Mouse (Mus musculus) MEL (cell line): ENCODE results near the gene Epha2. TPM values are rescaled to one million over a fixed set of nuclear protein-coding genes. Genes with fewer than 3 reads are reported as not detected.

Experiments used
- DNase-seq: peaks from one replicate; pipeline ENCODE4 v3.0.0; 2011; ENCODE audit warnings: low read depth, low spot score
- H3K27ac ChIP-seq: 2 replicates; pipeline ENCODE4 v1.5.1; 2012; ENCODE audit warnings: low read depth, mild to moderate bottlenecking, control low read depth, low read length, moderate library complexity; ENCODE audit not compliant: control insufficient read depth
- H3K27me3 ChIP-seq, 2 experiments: fragments of 150-350 bp in 1 of 2; sonication (generic) in 1 of 2; 2 replicates each; pipeline ENCODE4 v1.6.1; 2012; ENCODE audit warnings: low read length in 2 of 2, mild to moderate bottlenecking in 2 of 2, improper control_type of control experiment in 1 of 2, moderate library complexity in 1 of 2; ENCODE audit not compliant: insufficient read depth in 2 of 2, control insufficient read depth in 1 of 2
- H3K36me3 ChIP-seq, 2 experiments: 2 replicates each; pipeline ENCODE4 v1.6.1; 2012 to 2014; ENCODE audit warnings: low read length in 2 of 2, improper control_type of control experiment in 1 of 2, inconsistent platforms in 1 of 2, mild to moderate bottlenecking in 1 of 2; ENCODE audit not compliant: insufficient read depth in 2 of 2, control insufficient read depth in 1 of 2
- H3K4me1 ChIP-seq, 2 experiments: fragments of 150-350 bp in 1 of 2; sonication (generic) in 1 of 2; 2 replicates each; pipeline ENCODE4 v1.6.1; 2012; ENCODE audit warnings: low read length in 2 of 2, improper control_type of control experiment in 1 of 2, mild to moderate bottlenecking in 1 of 2; ENCODE audit not compliant: insufficient read depth in 2 of 2, control insufficient read depth in 1 of 2
- H3K4me3 ChIP-seq, 2 experiments: fragments of 150-350 bp in 1 of 2; sonication (generic) in 1 of 2; 2 replicates each; pipeline ENCODE4 v1.5.1; 2012; ENCODE audit warnings: low read depth in 2 of 2, low read length in 2 of 2, mild to moderate bottlenecking in 2 of 2, moderate library complexity in 2 of 2, control low read depth in 1 of 2, improper control_type of control experiment in 1 of 2; ENCODE audit not compliant: control insufficient read depth in 1 of 2, insufficient read depth in 1 of 2
- H3K79me2 ChIP-seq: 2 replicates; pipeline ENCODE4 v1.6.1; 2012; ENCODE audit warnings: mild to moderate bottlenecking, low read length, moderate library complexity; ENCODE audit not compliant: control insufficient read depth, poor library complexity, insufficient read depth
- H3K9ac ChIP-seq: 2 replicates; pipeline ENCODE4 v1.6.1; 2012; ENCODE audit warnings: low read depth, mild to moderate bottlenecking, control low read depth, low read length, moderate library complexity; ENCODE audit not compliant: control insufficient read depth, poor library complexity, severe bottlenecking
- H3K9me3 ChIP-seq: fragments of 150-350 bp; sonication (generic); replicated peaks from 2 replicates; pipeline ENCODE4 v1.6.1; 2012; ENCODE audit warnings: mild to moderate bottlenecking, low read length, improper control_type of control experiment, moderate library complexity; ENCODE audit not compliant: insufficient read depth
- BHLHE40 ChIP-seq: IDR thresholded peaks from 2 replicates; pipeline ENCODE4 v1.6.1; 2012; ENCODE audit warnings: low read depth, mild to moderate bottlenecking, inconsistent platforms, low read length, improper control_type of control experiment, borderline replicate concordance
- CHD2 ChIP-seq: IDR thresholded peaks from 2 replicates; pipeline ENCODE4 v1.6.1; 2011; ENCODE audit warnings: low read length, improper control_type of control experiment
- CTCF ChIP-seq, 3 experiments: IDR thresholded peaks in 2 of 3; conservative IDR thresholded peaks in 1 of 3; 2 replicates each; pipeline ENCODE4 v1.5.1; 2011 to 2012; ENCODE audit warnings: low read length in 3 of 3, low read depth in 2 of 3, mild to moderate bottlenecking in 2 of 3, improper control_type of control experiment in 1 of 3, inconsistent platforms in 1 of 3, mixed read lengths in 1 of 3, moderate library complexity in 1 of 3; ENCODE audit not compliant: control insufficient read depth in 1 of 3, insufficient read depth in 1 of 3, poor library complexity in 1 of 3, severe bottlenecking in 1 of 3
- EP300 ChIP-seq, 2 experiments: IDR thresholded peaks; 2 replicates each; pipeline ENCODE4 v1.6.1; 2011; ENCODE audit warnings: improper control_type of control experiment in 2 of 2, low read length in 2 of 2, low read depth in 1 of 2, mild to moderate bottlenecking in 1 of 2
- ETS1 ChIP-seq: IDR thresholded peaks from 2 replicates; pipeline ENCODE4 v1.6.1; 2012; ENCODE audit warnings: low read depth, mild to moderate bottlenecking, inconsistent platforms, low read length, improper control_type of control experiment, moderate library complexity
- JUND ChIP-seq: IDR thresholded peaks from 2 replicates; pipeline ENCODE4 v1.6.1; 2011; ENCODE audit warnings: low read depth, mild to moderate bottlenecking, improper control_type of control experiment, low read length
- KAT2A ChIP-seq: conservative IDR thresholded peaks from 2 replicates; pipeline ENCODE4 v1.6.1; 2012; ENCODE audit warnings: low read depth, low read length, improper control_type of control experiment, inconsistent platforms
- MAX ChIP-seq: IDR thresholded peaks from 2 replicates; pipeline ENCODE4 v1.6.1; 2011; ENCODE audit warnings: low read length, improper control_type of control experiment
- MEF2A ChIP-seq: IDR thresholded peaks from 2 replicates; pipeline ENCODE4 v1.6.1; 2014; ENCODE audit warnings: low read depth, mild to moderate bottlenecking, inconsistent platforms, low read length, improper control_type of control experiment; ENCODE audit not compliant: poor library complexity, insufficient replicate concordance, severe bottlenecking; ENCODE audit errors: extremely low read depth
- MYB ChIP-seq: IDR thresholded peaks from 2 replicates; pipeline ENCODE4 v1.6.1; 2011; ENCODE audit warnings: mild to moderate bottlenecking, low read depth, low read length, improper control_type of control experiment
- POLR2A ChIP-seq, 2 experiments: IDR thresholded peaks; 2 replicates each; pipeline ENCODE4 v1.6.1; 2011 to 2012; ENCODE audit warnings: low read length in 2 of 2, mild to moderate bottlenecking in 2 of 2, control low read depth in 1 of 2, improper control_type of control experiment in 1 of 2, low read depth in 1 of 2, moderate library complexity in 1 of 2; ENCODE audit not compliant: control insufficient read depth in 1 of 2, insufficient read depth in 1 of 2, poor library complexity in 1 of 2
- POLR2AphosphoS2 ChIP-seq: IDR thresholded peaks from 2 replicates; pipeline ENCODE4 v1.6.1; 2011; ENCODE audit warnings: low read length, improper control_type of control experiment
- POLR2AphosphoS5 ChIP-seq: IDR thresholded peaks from 2 replicates; pipeline ENCODE4 v1.6.1; 2012; ENCODE audit warnings: low read depth, borderline replicate concordance, mild to moderate bottlenecking, inconsistent platforms, low read length, moderate library complexity, mixed read lengths
- RAD21 ChIP-seq: IDR thresholded peaks from 2 replicates; pipeline ENCODE4 v1.6.1; 2011; ENCODE audit warnings: mild to moderate bottlenecking, low read depth, low read length, improper control_type of control experiment
- RCOR1 ChIP-seq: IDR thresholded peaks from 2 replicates; pipeline ENCODE4 v1.6.1; 2012; ENCODE audit warnings: low read depth, mild to moderate bottlenecking, inconsistent platforms, low read length, improper control_type of control experiment
- SIN3A ChIP-seq: IDR thresholded peaks from 2 replicates; pipeline ENCODE4 v1.6.1; 2012; ENCODE audit warnings: low read length, improper control_type of control experiment, inconsistent platforms
- SMC3 ChIP-seq: IDR thresholded peaks from 2 replicates; pipeline ENCODE4 v1.6.1; 2011; ENCODE audit warnings: low read depth, low read length, improper control_type of control experiment
- TAL1 ChIP-seq: IDR thresholded peaks from 2 replicates; pipeline ENCODE4 v1.6.1; 2012; ENCODE audit warnings: mild to moderate bottlenecking, inconsistent platforms, low read length, moderate library complexity, mixed read lengths
- TBP ChIP-seq: IDR thresholded peaks from 2 replicates; pipeline ENCODE4 v1.8.0; 2011; ENCODE audit warnings: low read depth, low read length, improper control_type of control experiment
- TCF12 ChIP-seq: IDR thresholded peaks from 2 replicates; pipeline ENCODE4 v1.6.1; 2014; ENCODE audit warnings: low read depth, mild to moderate bottlenecking, inconsistent platforms, low read length, improper control_type of control experiment, moderate library complexity
- UBTF ChIP-seq: IDR thresholded peaks from 2 replicates; pipeline ENCODE4 v1.6.1; 2012; ENCODE audit warnings: low read depth, mild to moderate bottlenecking, inconsistent platforms, low read length, improper control_type of control experiment, moderate library complexity, borderline replicate concordance; ENCODE audit not compliant: insufficient read depth
- USF2 ChIP-seq, 2 experiments: IDR thresholded peaks; 2 replicates each; pipeline ENCODE4 v1.6.1; 2011 to 2012; ENCODE audit warnings: improper control_type of control experiment in 2 of 2, low read length in 2 of 2, borderline replicate concordance in 1 of 2, inconsistent platforms in 1 of 2, low read depth in 1 of 2, mild to moderate bottlenecking in 1 of 2; ENCODE audit not compliant: insufficient read depth in 1 of 2
- ZC3H11A ChIP-seq: IDR thresholded peaks from 2 replicates; pipeline ENCODE4 v1.6.1; 2012; ENCODE audit warnings: low read depth, mild to moderate bottlenecking, inconsistent platforms, low read length, improper control_type of control experiment
- polyA plus RNA-seq, 2 experiments: library from polyadenylated mRNA; stranded (reverse) in 1 of 2; unstranded in 1 of 2; fragments of >175 nt in 1 of 2; fragments of >200 nt in 1 of 2; gene quantifications; 2 replicates each; pipeline versions ENCODE4 v1.2.1 to v1.2.4; 2012; ENCODE audit warnings: low replicate concordance in 2 of 2, low read depth in 1 of 2; ENCODE audit not compliant: insufficient read length in 2 of 2, insufficient read depth in 1 of 2, missing spikeins in 1 of 2
- total RNA-seq: library from RNA; depleted of rRNA; stranded (reverse); fragments of 300-350 nt; gene quantifications from 2 replicates; pipeline ENCODE4 v1.2.3, GENCODE M21; 2012

The Epha2 gene
- total and polyA plus RNA-seq, 3 experiments = 2.3 to 5.9 TPM; not detected in 1

DNA sequence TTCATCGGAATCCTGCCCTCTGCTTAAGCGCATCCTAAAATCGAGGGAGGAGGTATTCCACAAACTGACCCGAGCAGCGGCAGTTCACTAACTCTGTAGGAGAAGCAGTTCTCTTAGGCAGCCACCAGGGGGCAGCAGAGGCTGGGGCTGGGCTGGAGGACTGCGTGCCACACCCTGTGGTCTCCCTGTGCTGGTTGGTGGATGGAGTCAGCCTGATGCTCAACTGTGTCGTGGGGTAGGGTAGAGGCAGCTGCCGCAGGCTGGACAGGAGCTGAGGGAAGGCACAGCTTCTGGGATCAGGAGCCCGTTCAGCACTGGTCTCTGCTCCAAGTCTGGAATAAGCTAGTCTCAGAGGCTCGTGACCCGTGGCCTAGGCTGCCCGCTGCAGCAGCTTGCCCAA lies 27.7 kb upstream of the Epha2 start:
- H3K4me3 ChIP-seq = no peak overlapping the region
- peak; percentile 82 for DNase-seq
- H3K4me1 ChIP-seq = peaks cover 0 to 7% of the 10 kb centered on the region in 2 experiments; a peak in 1 of 4 replicates
- 0 out of 4 replicates have a peak, but pooled peaks cover 0 to 2% of the 10 kb centered on the region in 2 experiments for H3K27me3 ChIP-seq
- no peaks in the 10 kb centered on the region for H3K36me3 ChIP-seq
- TF ChIP-seq RAD21 (peak; percentile 78), RCOR1 (0 out of 2 replicates have a peak, but pooled peaks have one; percentile 1), CTCF (IDR thresholded peaks at IDR 0.05 in 2 of 3, conservative IDR thresholded peaks at IDR 0.05 in 1 of 3; ENCODE audit: control insufficient read depth in 1 of 3, insufficient read depth in 1 of 3, low read depth in 2 of 3, low read length in 3 of 3, poor library complexity in 1 of 3, severe bottlenecking in 1 of 3) (peak; percentile 77 to 81 (median 79)), BHLHE40 (peak; percentile 33; the same call in 1 of the 2 replicates), KAT2A (no peak), ETS1 (no peak), MEF2A (no peak), UBTF (no peak), SMC3 (peak; percentile 82), TAL1 (no peak), ZC3H11A (peak; percentile 83)
- TF ChIP-seq, all 39 proteins: peak for 6
- no peak overlapping the region for H3K27ac ChIP-seq
- H3K9me3 ChIP-seq = no peaks in the 10 kb centered on the region
- no peak overlapping the region for H3K9ac ChIP-seq
- H3K79me2 ChIP-seq = no peaks in the 10 kb centered on the region

DNA sequence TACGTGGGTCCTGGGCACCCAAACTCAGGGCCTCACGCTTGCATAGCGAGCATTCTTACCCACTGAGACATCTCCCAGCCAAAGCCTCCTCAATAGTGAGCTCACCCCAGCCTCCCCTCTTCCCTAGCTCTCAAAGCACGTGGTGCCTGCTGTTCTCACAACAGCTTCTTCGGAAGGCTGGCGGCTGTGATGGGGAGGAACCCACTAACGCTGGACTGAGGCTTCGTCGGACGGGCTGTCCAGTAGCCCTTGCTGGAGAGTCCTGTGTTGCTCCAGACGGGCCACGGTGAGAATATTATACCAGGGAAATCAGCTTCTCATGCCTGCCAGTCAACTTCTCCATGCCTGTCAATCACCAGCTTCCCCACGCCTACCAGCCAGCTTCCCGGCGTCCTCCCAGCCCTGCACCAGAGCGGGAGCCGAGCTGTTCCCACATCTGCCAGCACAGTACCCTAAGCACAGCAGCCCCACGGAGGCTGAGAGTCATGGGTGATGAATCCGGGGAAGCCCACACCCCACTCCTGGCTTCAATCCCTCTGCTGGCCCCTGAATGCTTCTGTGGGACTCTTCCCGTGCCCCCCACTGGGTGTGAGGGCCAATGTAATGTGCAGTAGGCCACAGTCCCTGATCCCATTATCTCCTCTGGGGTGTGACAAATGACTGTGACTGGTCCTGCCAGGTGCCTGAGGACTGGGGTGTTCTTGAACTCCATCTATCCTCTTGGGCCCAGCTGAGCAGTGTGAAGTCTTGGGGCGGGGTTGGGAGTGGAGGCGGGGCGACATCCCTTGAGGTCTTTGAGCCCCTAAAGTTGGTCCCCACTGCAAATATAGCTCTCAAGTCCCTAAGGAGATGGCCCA lies 26.3 kb upstream of the Epha2 start:
- H3K9ac ChIP-seq = no peak overlapping the region
- no peak for TF ChIP-seq RCOR1
- TF ChIP-seq TBP = no peak
- TF ChIP-seq POLR2A (IDR thresholded peaks at IDR 0.05; ENCODE audit: control insufficient read depth in 1 of 2, insufficient read depth in 1 of 2, low read depth in 1 of 2, low read length in 2 of 2, poor library complexity in 1 of 2) = no peak
- no peak for TF ChIP-seq JUND
- no peak for TF ChIP-seq BHLHE40
- TF ChIP-seq POLR2AphosphoS2 = no peak
- TF ChIP-seq CHD2 = no peak
- TF ChIP-seq MYB = no peak
- TF ChIP-seq TAL1 = no peak
- no peak for TF ChIP-seq UBTF
- no peak for TF ChIP-seq SIN3A
- TF ChIP-seq POLR2AphosphoS5 = no peak
- no peak for TF ChIP-seq RAD21
- no peak for TF ChIP-seq MAX
- TF ChIP-seq ZC3H11A = no peak
- TF ChIP-seq USF2 (IDR thresholded peaks at IDR 0.05; ENCODE audit: borderline replicate concordance in 1 of 2, insufficient read depth in 1 of 2, low read depth in 1 of 2, low read length in 2 of 2) = no peak
- no peak for TF ChIP-seq TCF12
- TF ChIP-seq EP300 (IDR thresholded peaks at IDR 0.05; ENCODE audit: low read depth in 1 of 2, low read length in 2 of 2) = no peak
- H3K36me3 ChIP-seq = no peaks in the 10 kb centered on the region
- H3K4me1 ChIP-seq = peaks cover 0 to 4% of the 10 kb centered on the region in 2 experiments; a peak in 1 of 4 replicates
- DNase-seq = no peak
- H3K27me3 ChIP-seq = 0 out of 4 replicates have a peak, but pooled peaks cover 0 to 3% of the 10 kb centered on the region in 2 experiments
- no peak overlapping the region for H3K27ac ChIP-seq
- no peak overlapping the region for H3K4me3 ChIP-seq
- no peaks in the 10 kb centered on the region for H3K79me2 ChIP-seq
- H3K9me3 ChIP-seq = no peaks in the 10 kb centered on the region
